Mouse (Mus musculus): ENCODE data around the gene Metap2. TPM values are rescaled to one million over a fixed set of nuclear protein-coding genes. Genes with fewer than 3 reads are reported as not detected.

The Metap2 gene
- polyA plus RNA-seq (2012; fragmentation: generic; extraction: Trizol) = 205 TPM
- long read RNA-seq, experiment 1, full-length matches to known transcripts = 282 of 357 reads
- long read RNA-seq, experiment 1, partial matches to known transcripts = 26 of 357 reads
- long read RNA-seq, experiment 1, other reads (novel, unspliced or antisense) = 49 of 357 reads
- long read RNA-seq, experiment 2, full-length matches to known transcripts = 728 of 850 reads
- long read RNA-seq, experiment 2, partial matches to known transcripts = 10 of 850 reads
- long read RNA-seq, experiment 2, other reads (novel, unspliced or antisense) = 112 of 850 reads

DNA sequence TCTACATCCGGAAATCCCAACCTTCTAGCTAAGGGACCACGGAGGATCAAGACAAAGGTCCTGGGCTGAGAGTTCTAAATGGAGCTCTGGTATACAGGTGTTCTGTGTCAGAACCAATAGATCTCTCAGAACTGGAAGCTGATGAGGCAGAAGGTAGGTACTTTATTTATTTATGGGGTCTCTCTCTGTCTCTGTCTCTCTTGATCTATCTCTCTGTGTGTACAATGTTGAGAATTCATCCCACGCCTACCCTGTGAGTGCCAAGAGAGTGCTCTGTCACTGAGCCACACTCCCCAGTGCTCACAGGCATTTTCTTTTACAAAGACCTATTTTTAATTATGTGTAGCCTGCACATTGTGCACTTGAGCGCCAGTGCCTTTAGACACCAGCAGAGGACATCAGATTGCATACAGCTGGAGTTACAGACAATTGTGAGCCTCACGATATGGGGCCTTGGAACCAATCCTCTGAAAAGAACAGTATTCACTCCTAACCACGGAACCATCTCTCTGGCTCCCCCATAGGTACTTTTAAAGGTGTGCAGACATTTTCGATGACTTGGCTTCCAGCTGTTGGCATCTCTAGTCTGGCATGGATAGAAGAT is at the start of gene Metap2:
Gene Metap2 (minus strand): TSS at position 51 of the 604 bp plus-strand sequence.
- Histone ChIP-seq H3K36me3 (ENCODE audit: control insufficient read depth, insufficient read depth) (no peaks in the 10 kb centered on the region), H3K79me2 (ENCODE audit: control insufficient read depth, insufficient read depth) (no peaks in the 10 kb centered on the region), H3ac (ENCODE audit: control insufficient read depth, insufficient read length, low read depth) (no peak within 1 kb of the TSS), H3K4me3 (ENCODE audit: insufficient read depth, poor library complexity, severe bottlenecking) (no peak within 1 kb of the TSS), H3K79me3 (ENCODE audit: low read depth) (no peaks in the 10 kb centered on the region), H3K27me3 (ENCODE audit: control insufficient read depth, insufficient read depth, insufficient read length) (no peaks in the 10 kb centered on the region)
- TF ChIP-seq FOSL1 (IDR thresholded peaks at IDR 0.05; ENCODE audit: insufficient read depth, low read length, poor library complexity, severe bottlenecking) = no peak
- no peak for TF ChIP-seq CEBPB (IDR thresholded peaks at IDR 0.05; ENCODE audit: low read depth)

DNA sequence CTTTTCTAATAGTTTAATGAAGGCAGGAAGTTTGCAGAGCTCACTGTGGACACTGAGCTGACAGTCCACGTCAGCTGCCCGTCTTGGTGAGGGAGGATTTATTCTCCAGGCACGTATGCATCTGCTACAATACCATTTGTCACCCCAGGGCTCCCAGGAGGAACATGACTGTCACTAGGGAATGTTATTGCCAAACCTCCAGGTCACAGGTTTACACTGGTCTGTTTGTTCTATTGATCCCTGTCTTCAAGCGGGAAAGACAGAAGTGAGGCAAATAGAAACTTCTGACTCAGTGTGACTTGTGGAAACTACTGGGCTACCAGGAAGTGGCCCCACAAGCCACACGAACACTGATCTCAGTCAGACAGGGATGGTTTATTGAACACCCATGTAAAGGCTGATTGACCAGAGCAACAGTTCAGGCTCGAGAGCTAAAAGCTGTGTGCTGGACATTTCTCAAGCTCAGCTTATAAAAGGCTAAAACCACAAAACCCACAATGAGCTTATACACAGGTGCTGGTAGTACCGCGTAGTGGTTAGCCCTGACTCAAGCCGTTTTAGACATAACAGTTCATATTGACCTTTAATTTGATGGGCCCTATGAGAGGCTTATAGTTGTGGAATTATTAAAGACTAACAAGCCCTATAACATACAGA is 49.1 kb upstream of the Metap2 start:
- no peak overlapping the region for H3K4me3 ChIP-seq (ENCODE audit: insufficient read depth, poor library complexity, severe bottlenecking)
- no peaks in the 10 kb centered on the region for H3K79me2 ChIP-seq (ENCODE audit: control insufficient read depth, insufficient read depth)
- no peaks in the 10 kb centered on the region for H3K36me3 ChIP-seq (ENCODE audit: control insufficient read depth, insufficient read depth)
- TF ChIP-seq CEBPB (IDR thresholded peaks at IDR 0.05; ENCODE audit: low read depth) (peak; percentile 76), MAX (IDR thresholded peaks at IDR 0.05) (no peak), MYOD1 (IDR thresholded peaks at IDR 0.05; ENCODE audit: control insufficient read depth, insufficient read length, low read depth) (peak; percentile 82), MYOG (IDR thresholded peaks at IDR 0.05; ENCODE audit: control insufficient read depth, extremely low read depth, insufficient read length) (no peak)
- no peaks in the 10 kb centered on the region for H3K79me3 ChIP-seq (ENCODE audit: low read depth)
- H3ac ChIP-seq (ENCODE audit: control insufficient read depth, insufficient read length, low read depth) = no peak overlapping the region
- H3K27me3 ChIP-seq (ENCODE audit: control insufficient read depth, insufficient read depth, insufficient read length) = no peaks in the 10 kb centered on the region

DNA sequence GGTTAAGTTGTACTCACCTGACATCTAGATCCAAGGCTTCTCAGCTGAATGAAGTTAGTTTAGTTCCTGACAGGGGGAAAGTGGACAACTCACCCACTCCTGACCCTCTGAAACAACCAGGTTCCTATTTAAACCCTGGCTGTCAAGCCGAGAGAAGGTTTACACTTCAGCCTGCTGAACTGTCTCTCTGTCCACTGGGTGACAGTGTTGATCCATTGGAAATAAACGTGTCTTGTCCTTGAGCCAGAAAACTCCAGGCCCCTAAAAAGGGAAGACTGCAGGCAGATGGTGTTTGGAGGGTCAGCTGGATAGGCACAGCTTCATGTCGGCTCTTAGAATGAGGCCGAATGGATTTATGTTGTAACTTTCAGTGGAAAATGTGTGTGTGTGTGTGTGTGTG is 48.5 kb upstream of the Metap2 start:
- Histone ChIP-seq H3K79me3 (ENCODE audit: low read depth) (no peaks in the 10 kb centered on the region), H3K27me3 (ENCODE audit: control insufficient read depth, insufficient read depth, insufficient read length) (no peaks in the 10 kb centered on the region), H3K36me3 (ENCODE audit: control insufficient read depth, insufficient read depth) (no peaks in the 10 kb centered on the region), H3K79me2 (ENCODE audit: control insufficient read depth, insufficient read depth) (no peaks in the 10 kb centered on the region), H3K4me3 (ENCODE audit: insufficient read depth, poor library complexity, severe bottlenecking) (no peak overlapping the region), H3ac (ENCODE audit: control insufficient read depth, insufficient read length, low read depth) (no peak overlapping the region)
- TF ChIP-seq MAX (IDR thresholded peaks at IDR 0.05) (no peak), FOSL1 (IDR thresholded peaks at IDR 0.05; ENCODE audit: insufficient read depth, low read length, poor library complexity, severe bottlenecking) (no peak), MYOD1 (IDR thresholded peaks at IDR 0.05; ENCODE audit: control insufficient read depth, insufficient read length, low read depth) (no peak), USF1 (IDR thresholded peaks at IDR 0.05; ENCODE audit: low read depth) (no peak), MYOG (IDR thresholded peaks at IDR 0.05; ENCODE audit: control insufficient read depth, extremely low read depth, insufficient read length) (no peak), CEBPB (IDR thresholded peaks at IDR 0.05; ENCODE audit: low read depth) (no peak), CTCF (IDR thresholded peaks at IDR 0.05; ENCODE audit: control insufficient read depth, insufficient read depth, insufficient read length) (peak; percentile 37)

DNA sequence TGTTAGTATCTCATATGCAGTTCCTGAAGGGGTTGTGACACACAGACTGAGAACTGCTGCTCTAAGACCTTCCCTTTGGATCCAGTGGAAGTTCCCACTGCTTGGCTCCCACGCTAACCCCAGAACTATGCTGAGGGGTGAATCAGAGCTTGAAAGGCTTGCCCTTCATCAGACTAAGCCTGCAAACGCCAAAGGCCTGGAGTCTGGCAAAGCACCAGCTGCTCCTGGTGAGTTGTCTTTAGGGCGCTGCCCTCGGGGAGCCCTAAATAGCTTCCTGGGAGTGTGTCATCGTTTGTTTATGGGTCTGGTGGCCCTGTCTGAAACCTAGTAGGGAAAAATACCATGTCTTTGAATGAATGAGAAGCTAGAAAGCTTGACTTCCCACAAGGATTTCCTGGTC is 47.3 kb upstream of the Metap2 start:
- Histone ChIP-seq H3K79me3 (ENCODE audit: low read depth) (no peaks in the 10 kb centered on the region), H3ac (ENCODE audit: control insufficient read depth, insufficient read length, low read depth) (no peak overlapping the region), H3K79me2 (ENCODE audit: control insufficient read depth, insufficient read depth) (no peaks in the 10 kb centered on the region), H3K36me3 (ENCODE audit: control insufficient read depth, insufficient read depth) (no peaks in the 10 kb centered on the region), H3K27me3 (ENCODE audit: control insufficient read depth, insufficient read depth, insufficient read length) (no peaks in the 10 kb centered on the region), H3K4me3 (ENCODE audit: insufficient read depth, poor library complexity, severe bottlenecking) (no peak overlapping the region)
- TF ChIP-seq CEBPB (IDR thresholded peaks at IDR 0.05; ENCODE audit: low read depth) = no peak
- TF ChIP-seq USF1 (IDR thresholded peaks at IDR 0.05; ENCODE audit: low read depth) = no peak
- TF ChIP-seq CTCF (IDR thresholded peaks at IDR 0.05; ENCODE audit: control insufficient read depth, insufficient read depth, insufficient read length) = no peak
- TF ChIP-seq FOSL1 (IDR thresholded peaks at IDR 0.05; ENCODE audit: insufficient read depth, low read length, poor library complexity, severe bottlenecking) = peak; percentile 74
- TF ChIP-seq MAX (IDR thresholded peaks at IDR 0.05) = peak; percentile 42
- TF ChIP-seq MYOD1 (IDR thresholded peaks at IDR 0.05; ENCODE audit: control insufficient read depth, insufficient read length, low read depth) = peak; percentile 68
- no peak for TF ChIP-seq MYOG (IDR thresholded peaks at IDR 0.05; ENCODE audit: control insufficient read depth, extremely low read depth, insufficient read length)

DNA sequence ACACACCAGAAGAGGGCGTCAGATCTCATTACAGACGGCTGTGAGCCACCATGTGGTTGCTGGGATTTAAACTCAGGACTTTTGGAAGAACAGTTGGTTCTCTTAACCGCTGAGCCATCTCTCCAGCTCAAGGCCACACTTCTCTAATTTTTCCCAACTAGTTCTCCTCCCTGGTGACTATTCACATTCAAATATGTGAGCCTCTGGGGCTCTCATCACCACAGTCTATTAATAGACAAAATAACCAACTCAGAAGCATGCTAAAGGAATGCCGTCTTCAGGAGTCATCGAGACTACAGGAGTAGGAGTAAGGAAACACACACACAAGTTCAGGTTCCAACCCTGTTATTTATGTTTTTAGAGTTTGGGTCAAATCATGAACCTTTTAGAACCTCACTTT is 43.4 kb upstream of the Metap2 start:
- Histone ChIP-seq H3K79me2 (ENCODE audit: control insufficient read depth, insufficient read depth) (no peaks in the 10 kb centered on the region), H3K79me3 (ENCODE audit: low read depth) (no peaks in the 10 kb centered on the region), H3K4me3 (ENCODE audit: insufficient read depth, poor library complexity, severe bottlenecking) (no peak overlapping the region), H3K36me3 (ENCODE audit: control insufficient read depth, insufficient read depth) (no peaks in the 10 kb centered on the region), H3ac (ENCODE audit: control insufficient read depth, insufficient read length, low read depth) (no peak overlapping the region), H3K27me3 (ENCODE audit: control insufficient read depth, insufficient read depth, insufficient read length) (no peaks in the 10 kb centered on the region)
- TF ChIP-seq MYOD1 (IDR thresholded peaks at IDR 0.05; ENCODE audit: control insufficient read depth, insufficient read length, low read depth) = no peak
- no peak for TF ChIP-seq MYOG (IDR thresholded peaks at IDR 0.05; ENCODE audit: control insufficient read depth, extremely low read depth, insufficient read length)
- no peak for TF ChIP-seq MAX (IDR thresholded peaks at IDR 0.05)
- TF ChIP-seq CTCF (IDR thresholded peaks at IDR 0.05; ENCODE audit: control insufficient read depth, insufficient read depth, insufficient read length) = no peak
- TF ChIP-seq FOSL1 (IDR thresholded peaks at IDR 0.05; ENCODE audit: insufficient read depth, low read length, poor library complexity, severe bottlenecking) = no peak
- no peak for TF ChIP-seq USF1 (IDR thresholded peaks at IDR 0.05; ENCODE audit: low read depth)
- no peak for TF ChIP-seq CEBPB (IDR thresholded peaks at IDR 0.05; ENCODE audit: low read depth)

All from C2C12 (cell line).